Mouse (Mus musculus) macrophage (primary cell): ENCODE measurements around the gene Gm20605. TPM values are rescaled to one million over a fixed set of nuclear protein-coding genes. Genes with fewer than 3 reads are reported as not detected.
A peak's percentile ranks its signal among the peaks of the same experiment; 100 is the strongest.

Source experiments
- H3K27ac ChIP-seq: fragments of 350-480 bp; formaldehyde crosslinking; 2 replicates; pipeline ENCODE4 v1.9.0; 2021
- H3K36me3 ChIP-seq: fragments of 350-480 bp; formaldehyde crosslinking; 2 replicates; pipeline ENCODE4 v1.9.0; 2021; ENCODE audit errors: inconsistent target
- H3K4me3 ChIP-seq: fragments of 350-480 bp; formaldehyde crosslinking; 2 replicates; pipeline ENCODE4 v1.9.0; 2021; ENCODE audit errors: inconsistent target
- H3K79me2 ChIP-seq: fragments of 350-480 bp; formaldehyde crosslinking; 2 replicates; pipeline ENCODE4 v1.9.0; 2021; ENCODE audit errors: inconsistent target
- WGBS: methylation state at CpG from one replicate; pipeline ENCODE4 v1.1.7; 2026; ENCODE audit warnings: inconsistent platforms; ENCODE audit not compliant: missing documents; 5-methylcytosine and 5-hydroxymethylcytosine counted together
- polyA plus RNA-seq: library from polyadenylated mRNA; stranded (reverse); fragments of 250-400 nt; gene quantifications from 3 replicates; pipeline ENCODE4 v1.2.4, GENCODE M21; 2018; ENCODE audit warnings: inconsistent platforms

Gene Gm20605
- polyA plus RNA-seq, 1 experiment from 2014 or later, result 4.9 TPM

- 2% methylated on average over 5 of the region's 6 CpGs for WGBS
- H3K36me3 ChIP-seq, result peaks cover 19% of the 10 kb centered on the region
- peak overlapping the region; percentile 100 for H3K27ac ChIP-seq
- H3K4me3 ChIP-seq, result peak overlapping the region; percentile 98
- H3K79me2 ChIP-seq, result peaks cover 53% of the 10 kb centered on the region
Measured at GRCm38 (mm10) chr5:137629906-137630545, 1.1 kb downstream of the Gm20605 start.

DNA sequence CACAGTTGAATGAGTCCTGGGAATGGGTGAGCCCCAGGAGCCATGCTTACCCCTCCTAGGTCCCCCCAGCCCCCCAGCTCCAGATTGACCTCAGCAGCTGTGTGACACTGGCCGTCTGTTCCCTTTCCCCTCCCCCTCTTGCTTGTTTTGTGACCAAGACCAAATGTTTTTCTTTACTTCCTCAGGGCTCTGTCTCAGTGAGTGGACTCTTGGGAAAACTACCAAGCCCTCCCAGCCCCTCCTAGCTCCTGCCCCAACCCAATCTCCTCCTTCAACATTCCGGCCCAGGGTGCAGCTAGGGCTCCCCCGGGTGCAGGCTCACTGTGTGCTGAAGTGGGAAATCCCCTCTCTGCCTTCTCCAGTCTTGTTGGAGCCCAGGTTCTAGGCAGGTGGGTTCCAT is 1.6 kb downstream of the Gm20605 start:
- Histone ChIP-seq H3K79me2 (peaks cover 58% of the 10 kb centered on the region), H3K27ac (peak overlapping the region; percentile 100), H3K36me3 (peaks cover 23% of the 10 kb centered on the region), H3K4me3 (peak overlapping the region; percentile 98)
- WGBS, result 8% methylated on average over 3 of the region's 3 CpGs

GRCm38 (mm10) chr5:137631171-137631570 is 2.2 kb downstream of the Gm20605 start:
- WGBS, result 3% methylated on average over 9 of the region's 9 CpGs
- Histone ChIP-seq H3K79me2 (peaks cover 64% of the 10 kb centered on the region), H3K4me3 (peak overlapping the region; percentile 98), H3K36me3 (peaks cover 29% of the 10 kb centered on the region), H3K27ac (peak overlapping the region; percentile 100)

DNA sequence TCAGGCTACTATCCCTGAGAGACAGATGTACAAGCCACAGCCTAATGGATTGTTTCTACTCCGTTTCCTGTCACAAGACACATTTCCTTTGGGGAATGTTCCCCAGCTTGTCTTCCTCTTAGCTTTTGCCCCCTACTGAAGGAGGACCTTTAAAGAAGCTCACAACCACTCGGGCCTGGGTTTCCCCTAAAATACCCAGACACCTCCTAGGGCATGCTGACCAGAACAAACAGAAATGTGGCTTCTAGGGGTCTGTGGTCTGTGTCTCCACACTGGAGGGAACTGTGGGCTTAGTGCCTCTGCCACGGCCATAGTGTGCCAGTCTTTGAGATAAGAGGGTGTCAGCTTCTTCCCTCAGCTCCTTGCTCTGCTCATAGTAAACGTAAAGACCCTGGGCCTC is 2.6 kb downstream of the Gm20605 start:
- H3K36me3 ChIP-seq, result peaks cover 33% of the 10 kb centered on the region
- WGBS, result 0% methylated on average over 4 of the region's 4 CpGs
- H3K27ac ChIP-seq, result peak overlapping the region; percentile 100
- peaks cover 68% of the 10 kb centered on the region for H3K79me2 ChIP-seq
- H3K4me3 ChIP-seq, result peak overlapping the region; percentile 98

- peaks cover 53% of the 10 kb centered on the region for H3K36me3 ChIP-seq
- H3K27ac ChIP-seq, result no peak overlapping the region
- H3K79me2 ChIP-seq, result peaks cover 75% of the 10 kb centered on the region
- no peak overlapping the region for H3K4me3 ChIP-seq
- WGBS, result 91% methylated on average over 11 of the region's 12 CpGs
Measured at GRCm38 (mm10) chr5:137633397-137634084, 4.6 kb downstream of the Gm20605 start.

DNA sequence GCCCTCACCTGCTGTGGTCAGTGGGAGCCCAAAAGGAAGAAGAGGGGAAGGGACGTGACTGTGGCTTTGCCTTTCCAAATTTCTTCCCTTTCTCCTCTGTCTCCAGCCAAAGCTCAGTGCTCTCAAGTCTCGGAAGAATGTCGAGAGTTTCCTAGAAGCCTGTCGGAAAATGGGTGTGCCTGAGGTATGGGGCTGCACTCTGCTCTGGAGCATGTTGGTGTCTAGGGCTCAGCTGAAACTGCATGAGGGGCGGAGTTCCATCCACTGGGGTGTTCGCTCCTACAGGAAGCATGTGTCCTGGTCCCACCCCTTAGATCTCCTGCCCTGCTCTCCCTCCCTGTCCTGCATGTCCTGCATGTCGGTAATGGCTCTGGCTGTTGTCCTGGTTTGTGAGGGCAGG is 10.5 kb downstream of the Gm20605 start:
- 97% methylated on average over 7 of the region's 7 CpGs for WGBS
- H3K27ac ChIP-seq, result no peak overlapping the region
- no peak overlapping the region for H3K4me3 ChIP-seq
- peaks cover 28% of the 10 kb centered on the region for H3K79me2 ChIP-seq
- peaks cover 74% of the 10 kb centered on the region for H3K36me3 ChIP-seq

DNA sequence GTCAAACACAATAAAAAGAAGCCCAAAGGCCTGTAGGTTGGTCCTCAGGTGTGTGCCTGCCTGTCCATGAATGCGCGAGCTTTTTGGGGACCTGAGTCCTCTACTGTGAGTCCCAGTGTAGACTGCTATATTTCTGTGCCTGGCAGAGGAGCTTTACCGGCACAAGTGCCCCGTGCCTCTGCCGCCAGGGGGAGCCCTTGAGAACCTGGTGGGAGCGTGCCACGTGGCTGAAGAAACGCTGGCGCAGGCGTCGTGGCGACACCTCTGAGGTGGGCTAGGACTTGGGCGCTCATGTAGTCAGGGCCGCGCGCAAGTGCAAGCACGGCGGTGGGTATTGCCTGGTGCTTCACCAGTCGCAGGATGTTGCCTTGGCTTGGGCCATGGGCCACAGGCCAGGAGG is 12.1 kb downstream of the Gm20605 start, which contains the start of gene Sap25:
Gene Sap25, plus strand, starts transcription at position 281 of the 400 bp plus-strand sequence.
- WGBS, result 81% methylated on average over 13 of the region's 19 CpGs
- Histone ChIP-seq H3K4me3 (no peak within 1 kb of the TSS), H3K36me3 (peaks cover 62% of the 10 kb centered on the region), H3K79me2 (peaks cover 12% of the 10 kb centered on the region; the same call in 1 of the 2 replicates), H3K27ac (no peak within 1 kb of the TSS)

DNA sequence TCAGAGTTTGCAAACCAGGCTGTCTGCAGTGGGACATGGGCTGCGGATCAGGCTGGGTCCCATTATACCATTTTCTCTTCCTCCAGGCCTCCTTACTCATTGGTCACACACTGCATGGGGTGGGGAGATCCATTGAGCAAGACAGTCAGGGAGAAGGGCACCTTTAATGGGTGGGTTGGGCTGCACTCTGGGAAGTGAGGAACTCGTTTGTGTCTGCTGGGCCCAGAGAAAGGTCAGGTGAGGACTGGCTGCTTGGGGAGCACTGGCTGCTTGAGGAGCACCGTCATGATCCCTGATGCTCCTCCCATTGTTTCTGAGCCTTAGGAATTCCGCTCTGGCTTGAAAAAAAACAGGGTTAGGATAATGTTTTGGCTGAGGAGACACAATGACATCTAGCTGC is 13.9 kb downstream of the Gm20605 start:
- H3K4me3 ChIP-seq, result no peak overlapping the region
- no peaks in the 10 kb centered on the region; the same call in 1 of the 2 replicates for H3K79me2 ChIP-seq
- no peak overlapping the region for H3K27ac ChIP-seq
- 84% methylated on average over 4 of the region's 4 CpGs for WGBS
- peaks cover 43% of the 10 kb centered on the region for H3K36me3 ChIP-seq

- peaks cover 29% of the 10 kb centered on the region for H3K36me3 ChIP-seq
- no peak overlapping the region for H3K27ac ChIP-seq
- H3K4me3 ChIP-seq, result no peak overlapping the region
- no peaks in the 10 kb centered on the region for H3K79me2 ChIP-seq
- WGBS, result 79% methylated on average over 14 of the region's 19 CpGs
Measured at GRCm38 (mm10) chr5:137644484-137644883, 15.5 kb downstream of the Gm20605 start.

- no peak overlapping the region for H3K27ac ChIP-seq
- 8% methylated on average over 44 of the region's 44 CpGs for WGBS
- no peak overlapping the region for H3K4me3 ChIP-seq
- no peaks in the 10 kb centered on the region for H3K79me2 ChIP-seq
- H3K36me3 ChIP-seq, result peaks cover 22% of the 10 kb centered on the region
Measured at GRCm38 (mm10) chr5:137645091-137645651, 16.2 kb downstream of the Gm20605 start.

DNA sequence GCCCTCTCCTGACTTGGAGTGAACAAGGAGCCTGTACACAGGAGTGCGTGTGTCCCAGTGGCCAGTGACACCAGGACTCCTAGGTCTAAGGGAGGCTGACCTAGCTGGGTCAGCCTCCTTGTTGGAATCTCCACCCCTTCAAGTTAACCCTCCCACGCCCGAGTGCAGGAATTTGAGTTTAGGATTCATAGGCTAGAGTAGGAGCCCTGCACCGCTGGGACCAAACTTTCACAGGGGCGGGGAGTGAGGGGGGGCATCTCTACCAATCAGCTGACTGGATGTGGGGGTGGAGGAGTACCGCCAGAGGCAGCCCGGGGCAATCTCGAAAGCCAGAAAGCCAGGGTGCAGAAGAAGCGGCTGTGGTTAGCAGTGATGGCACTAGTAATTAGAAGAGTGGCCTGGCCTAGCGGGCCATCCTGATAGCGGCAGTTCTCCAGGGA is 16.7 kb downstream of the Gm20605 start, which contains the start of gene Irs3:
Gene Irs3, minus strand, starts transcription at position 63 of the 440 bp plus-strand sequence.
- WGBS, result 61% methylated on average over 11 of the region's 11 CpGs
- H3K27ac ChIP-seq, result no peak within 1 kb of the TSS
- H3K4me3 ChIP-seq, result no peak within 1 kb of the TSS
- H3K36me3 ChIP-seq, result peaks cover 17% of the 10 kb centered on the region
- no peaks in the 10 kb centered on the region for H3K79me2 ChIP-seq

DNA sequence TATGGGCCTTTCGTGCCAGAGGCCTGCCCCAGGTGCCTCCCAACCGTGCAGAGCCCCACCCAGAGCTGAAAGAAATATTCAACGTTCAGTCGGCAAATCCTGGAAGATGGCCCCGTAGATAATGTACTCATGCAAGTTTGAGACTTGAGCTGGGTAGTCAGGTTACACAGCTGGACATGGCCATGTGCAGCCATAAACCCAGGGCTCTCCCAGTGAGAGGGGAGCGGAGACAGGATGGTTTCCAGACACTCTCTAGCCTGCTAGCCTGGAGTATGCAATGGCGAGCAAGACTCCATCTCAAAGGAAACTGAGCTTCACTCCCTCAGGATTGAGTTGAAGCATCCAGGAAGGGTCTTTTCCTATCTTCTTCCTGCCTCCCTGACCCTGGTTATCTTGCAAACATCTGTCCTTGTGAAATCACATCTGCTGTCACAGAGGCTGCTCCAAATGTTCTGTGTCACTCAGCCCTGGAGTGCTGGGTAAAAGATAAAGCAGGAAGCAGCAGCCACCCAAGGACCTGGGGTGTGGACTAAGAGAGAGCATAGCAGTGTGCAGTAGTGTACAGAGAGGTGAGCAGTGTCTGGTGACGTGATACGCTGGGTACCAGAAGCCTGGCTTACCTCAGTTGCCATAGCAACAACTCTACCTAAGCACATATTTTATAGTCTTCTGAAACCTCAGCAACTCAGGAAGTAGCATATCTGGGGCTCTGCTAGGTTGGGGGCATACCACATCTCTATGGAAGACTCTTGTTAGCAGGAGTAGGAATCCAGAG is 19.0 kb downstream of the Gm20605 start:
- Histone ChIP-seq H3K36me3 (peaks cover 9% of the 10 kb centered on the region; the same call in 1 of the 2 replicates), H3K27ac (no peak overlapping the region), H3K79me2 (no peaks in the 10 kb centered on the region), H3K4me3 (no peak overlapping the region)
- WGBS, result 81% methylated on average over 9 of the region's 9 CpGs

DNA sequence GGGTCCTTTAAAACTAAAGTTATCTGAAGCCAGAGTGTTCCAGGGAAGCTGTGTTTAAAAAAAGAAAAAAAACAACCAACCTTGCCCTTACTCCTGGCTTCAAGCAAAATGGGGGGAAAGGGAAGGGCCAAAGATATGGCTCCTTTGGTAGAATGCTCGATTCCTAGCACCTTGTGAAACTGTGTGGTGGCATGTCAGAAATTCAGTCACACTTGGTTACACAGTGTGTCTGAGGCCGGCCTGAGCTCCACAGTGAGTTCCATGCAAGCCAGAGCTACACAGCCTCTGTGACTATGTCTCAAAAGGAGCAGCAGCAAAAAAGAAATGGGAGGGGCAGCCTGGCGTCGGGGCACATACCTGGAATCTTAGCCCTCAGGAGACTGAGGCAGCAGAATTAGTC is 20.3 kb downstream of the Gm20605 start:
- Histone ChIP-seq H3K27ac (no peak overlapping the region), H3K4me3 (no peak overlapping the region), H3K79me2 (no peaks in the 10 kb centered on the region), H3K36me3 (peaks cover 9% of the 10 kb centered on the region; the same call in 1 of the 2 replicates)
- WGBS, result 74% methylated on average over 4 of the region's 4 CpGs
